Mouse (Mus musculus) liver, adult 2 months (tissue): Measurements from ENCODE around the gene Slc45a3.

ENCODE experiments used
- CTCF ChIP-seq: fragments of 200-500 bp; IDR thresholded peaks from 2 replicates; pipeline ENCODE4 v1.5.1; 2011; ENCODE audit warnings: low read depth, low read length, control low read depth
- POLR2A ChIP-seq: fragments of 200-500 bp; IDR thresholded peaks from 2 replicates; pipeline ENCODE4 v1.6.1; 2011; ENCODE audit warnings: low read length, control low read depth; ENCODE audit not compliant: insufficient read depth; ENCODE audit errors: extremely low read depth

DNA sequence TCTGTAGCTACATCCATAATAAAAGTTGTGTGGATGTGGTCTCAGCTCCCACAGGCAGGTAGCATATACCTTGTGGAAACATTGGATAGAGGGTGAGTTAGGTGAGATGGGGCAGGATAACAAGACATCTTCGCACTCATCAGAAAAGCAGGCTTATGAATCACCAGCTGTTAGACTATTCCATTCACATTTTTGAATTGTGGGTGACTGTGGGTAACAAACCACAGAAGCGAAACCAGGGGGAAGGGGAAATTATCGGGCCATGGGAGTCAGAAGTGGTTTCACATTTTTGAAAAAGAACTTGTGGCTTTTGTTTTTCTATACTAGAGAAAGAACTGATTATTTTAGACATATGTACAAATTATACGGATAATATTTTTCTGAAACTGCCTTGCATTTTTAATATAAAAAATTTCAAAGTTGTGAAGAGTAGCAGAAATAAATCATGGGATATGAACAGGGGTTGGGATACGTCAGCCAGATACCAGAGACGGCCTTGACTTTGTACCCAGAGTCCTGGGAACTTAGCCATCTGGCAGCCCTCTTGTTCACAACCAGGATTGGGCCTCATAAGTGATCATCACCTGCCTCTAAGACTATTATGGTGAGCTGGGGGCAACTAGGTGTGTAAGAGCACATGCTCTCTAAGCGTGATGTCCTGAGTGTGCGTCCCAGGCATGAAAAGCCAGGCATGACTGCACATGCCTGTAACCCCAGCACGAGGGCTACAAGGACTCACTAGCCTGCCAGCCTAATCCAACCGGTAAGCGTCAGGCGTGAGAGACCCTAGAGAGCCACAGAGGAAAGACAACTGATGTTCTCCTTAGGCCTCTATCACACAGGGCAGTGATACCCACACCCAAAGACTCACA is 30.6 kb downstream of the Slc45a3 start:
- TF ChIP-seq CTCF (no peak), POLR2A (no peak)
